ENCODE assay signal across 21 mouse cellular contexts in the genomic region with DNA sequence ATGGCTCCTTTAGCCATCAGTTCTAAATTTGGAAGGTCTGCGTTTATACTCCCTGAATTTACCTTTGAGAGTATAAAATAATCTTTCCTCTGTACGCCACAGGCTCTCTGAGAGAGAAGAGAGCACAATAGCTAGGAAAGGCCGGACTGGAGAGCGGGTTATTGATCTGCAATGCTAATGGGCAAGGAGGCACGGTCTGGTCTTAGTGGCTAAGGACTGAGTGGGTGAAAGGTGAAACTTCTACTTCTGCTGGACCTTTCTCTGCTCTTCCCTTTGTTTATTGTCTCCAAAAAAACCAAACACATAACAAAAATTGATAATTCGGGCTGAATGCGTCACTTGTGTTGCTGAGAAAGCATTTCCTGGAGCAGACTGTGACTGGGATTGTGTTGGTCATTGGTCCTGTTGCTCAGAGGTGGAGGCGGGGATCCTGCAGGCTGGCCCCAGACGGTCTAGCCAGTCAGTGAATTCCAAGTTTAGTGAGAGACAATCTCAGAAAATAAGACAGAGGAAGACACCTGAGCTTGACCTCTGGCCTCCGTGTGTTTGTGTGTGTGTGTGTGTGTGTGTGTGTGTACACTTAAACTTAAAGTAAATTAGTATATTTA. TPM values are rescaled to one million over a fixed set of nuclear protein-coding genes. Genes with fewer than 3 reads are reported as not detected.
DNase-seq lines count a peak whose midpoint lies in the region; ATAC-seq and TF ChIP-seq lines count a peak whose summit lies in the region.
"Had no signal": no experiment of that assay in that cellular context is flagged by ENCODE, and none has a peak within 500 bp of the region (broad histone marks: within the 10 kb centered on the region; RNA-seq: fewer than 3 reads in every experiment).

No protein-coding gene starts in this region.

- H3K4me3 ChIP-seq in layer of hippocampus, adult 2 months = no peak overlapping the region
- H3K4me3 ChIP-seq in forebrain, embryonic 16.5 days (replicated peaks; ENCODE audit: low read length) = no peak overlapping the region
- no peak overlapping the region for H3K4me3 ChIP-seq in midbrain, embryonic 12.5 days
- H3K4me3 ChIP-seq: heart, embryonic 10.5 days; limb, embryonic 15.5 days had no signal

- H3K4me2 ChIP-seq in forebrain, embryonic 16.5 days (ENCODE audit: low read length) = no peak overlapping the region
- H3K4me2 ChIP-seq in midbrain, embryonic 12.5 days (replicated peaks) = peak overlapping the region; percentile 60
- H3K4me2 ChIP-seq: limb, embryonic 15.5 days had no signal

- 41% methylated on average over 10 of the region's 10 CpGs for WGBS in forebrain, embryonic 16.5 days
- 30% methylated on average over 10 of the region's 10 CpGs for WGBS in midbrain, embryonic 12.5 days

- peak overlapping the region; percentile 96 for H3K27ac ChIP-seq in layer of hippocampus, adult 2 months
- H3K27ac ChIP-seq in forebrain, embryonic 16.5 days (ENCODE audit: low read length) = no peak overlapping the region
- no peak overlapping the region; the same call in 1 of the 2 replicates for H3K27ac ChIP-seq in midbrain, embryonic 12.5 days (replicated peaks)
- H3K27ac ChIP-seq: heart, embryonic 10.5 days; limb, embryonic 15.5 days had no signal

- 0 out of 2 replicates have a peak overlapping the region, but pooled peaks have one; percentile 25 for H3K9ac ChIP-seq in forebrain, embryonic 16.5 days (replicated peaks; ENCODE audit: low read depth, low read length)
- H3K9ac ChIP-seq in midbrain, embryonic 12.5 days (replicated peaks) = peak overlapping the region; percentile 12; the same call in 1 of the 2 replicates
- H3K9ac ChIP-seq: limb, embryonic 15.5 days had no signal

- no peak for TF ChIP-seq CTCF in layer of hippocampus, adult 2 months (conservative IDR thresholded peaks at IDR 0.05)

- no peak for ATAC-seq in forebrain, embryonic 16.5 days
- no peak for ATAC-seq in midbrain, embryonic 12.5 days (ENCODE audit: low FRiP score, low read depth)
- no peak for ATAC-seq in CD4-positive, CD25-positive, alpha-beta regulatory T cell, adult 4 months
- ATAC-seq in erythroid progenitor cell, adult 5-6 weeks (replicated peaks; ENCODE audit: low FRiP score, poor library complexity, severe bottlenecking) = no peak

- peaks cover 38% of the 10 kb centered on the region for H3K4me1 ChIP-seq in forebrain, embryonic 16.5 days (replicated peaks; ENCODE audit: control insufficient read depth, insufficient read depth, low read length)
- peaks cover 48% of the 10 kb centered on the region for H3K4me1 ChIP-seq in midbrain, embryonic 12.5 days

- no peak for DNase-seq in layer of hippocampus, adult 2 months (ENCODE audit: low spot score in 2 of 2)
- no peak for DNase-seq in layer of hippocampus, adult 9-11 months
- DNase-seq in embryo, embryonic 10 days (ENCODE audit: low spot score) = peak; percentile 49
- DNase-seq in gastrocnemius, adult 8-10 months (ENCODE audit: low spot score in 2 of 2) = no peak
- DNase-seq: adrenal gland, postnatal 36 days; B cell, adult 2 months; cerebellum, postnatal 25 days; heart, postnatal 4 days; kidney, adult 11 months; kidney, postnatal 36 days; layer of hippocampus, postnatal 36 days; lung, postnatal 10 days; right cerebral cortex, postnatal 25 days had no signal

- H3K27me3 ChIP-seq in forebrain, embryonic 16.5 days (replicated peaks; ENCODE audit: control insufficient read depth, insufficient read depth, low read length) = no peaks in the 10 kb centered on the region
- H3K27me3 ChIP-seq in midbrain, embryonic 12.5 days = no peaks in the 10 kb centered on the region
- H3K27me3 ChIP-seq: limb, embryonic 15.5 days had no signal

- no peaks in the 10 kb centered on the region for H3K9me3 ChIP-seq in forebrain, embryonic 16.5 days (ENCODE audit: control insufficient read depth, low read length)
- H3K9me3 ChIP-seq in midbrain, embryonic 12.5 days = no peaks in the 10 kb centered on the region
- H3K9me3 ChIP-seq: heart, embryonic 10.5 days; limb, embryonic 15.5 days had no signal

- no peaks in the 10 kb centered on the region for H3K36me3 ChIP-seq in forebrain, embryonic 16.5 days (ENCODE audit: control insufficient read depth, insufficient read depth)
- peaks cover 11% of the 10 kb centered on the region for H3K36me3 ChIP-seq in midbrain, embryonic 12.5 days

RNA-seq across cellular contexts. Expression of a gene that starts 5.1 kb away (rescaled TPM):
- total RNA-seq in layer of hippocampus, adult 2 months (2021) = 10 to 100 TPM; 34.3 to 34.9 TPM
- 79.1 and 83.6 TPM in 2 replicates for polyA plus RNA-seq in forebrain, embryonic 16.5 days (2015; fragmentation: Nextera tagmentation; extraction: Ambion mirVana)
- polyA plus RNA-seq in midbrain, embryonic 12.5 days (2016; fragmentation: Nextera tagmentation; extraction: Ambion mirVana) = 121 and 122 TPM in 2 replicates
- total RNA-seq in gastrocnemius, adult 8-10 months (2022) = 10 to 100 TPM; 11.0 to 14.5 (median 13.9) TPM
- polyA plus RNA-seq in CD4-positive, CD25-positive, alpha-beta regulatory T cell, adult 4 months (2017; shearing (Covaris generic)) = 10 to 100 TPM; 24.7 to 29.5 TPM
- 9.7 and 13.0 TPM in 2 replicates for total RNA-seq in erythroid progenitor cell, adult 5-6 weeks (2015; ENCODE audit: low replicate concordance)
- 7.6 and 10.8 TPM in 2 replicates for total RNA-seq in erythroid progenitor cell, adult 5-6 weeks (2017; ENCODE audit: low replicate concordance)

RNA-seq across cellular contexts. Expression of a gene that starts 27.5 kb away (rescaled TPM):
- total RNA-seq in layer of hippocampus, adult 2 months (2021) = not detected
- not detected in 2 replicates for polyA plus RNA-seq in forebrain, embryonic 16.5 days (2015; fragmentation: Nextera tagmentation; extraction: Ambion mirVana)
- not detected in 2 replicates for polyA plus RNA-seq in midbrain, embryonic 12.5 days (2016; fragmentation: Nextera tagmentation; extraction: Ambion mirVana)
- total RNA-seq in gastrocnemius, adult 8-10 months (2022) = not detected
- not detected for polyA plus RNA-seq in CD4-positive, CD25-positive, alpha-beta regulatory T cell, adult 4 months (2017; shearing (Covaris generic))
- total RNA-seq in erythroid progenitor cell, adult 5-6 weeks (2015; ENCODE audit: low replicate concordance) = not detected in 2 replicates
- not detected in 2 replicates for total RNA-seq in erythroid progenitor cell, adult 5-6 weeks (2017; ENCODE audit: low replicate concordance)
- total RNA-seq: adrenal gland, postnatal 36 days; heart, postnatal 4 days; layer of hippocampus, postnatal 36 days; MEL had no signal
- polyA plus RNA-seq: heart, embryonic 10.5 days; limb, embryonic 15.5 days; thymus, postnatal 0 days had no signal

RNA-seq across cellular contexts. Expression of a gene that starts 53.9 kb away (rescaled TPM):
- total RNA-seq in layer of hippocampus, adult 2 months (2021) = not detected
- not detected in 2 replicates for polyA plus RNA-seq in forebrain, embryonic 16.5 days (2015; fragmentation: Nextera tagmentation; extraction: Ambion mirVana)
- not detected in 2 replicates for polyA plus RNA-seq in midbrain, embryonic 12.5 days (2016; fragmentation: Nextera tagmentation; extraction: Ambion mirVana)
- not detected for total RNA-seq in gastrocnemius, adult 8-10 months (2022)
- 10 to 100 TPM; 11.9 to 13.9 TPM for polyA plus RNA-seq in CD4-positive, CD25-positive, alpha-beta regulatory T cell, adult 4 months (2017; shearing (Covaris generic))
- not detected in 2 replicates for total RNA-seq in erythroid progenitor cell, adult 5-6 weeks (2015; ENCODE audit: low replicate concordance)
- total RNA-seq in erythroid progenitor cell, adult 5-6 weeks (2017; ENCODE audit: low replicate concordance) = 3.0 TPM in 1 of 2 replicates, not detected in the other
- total RNA-seq: heart, postnatal 4 days; layer of hippocampus, postnatal 36 days; MEL had no signal
- polyA plus RNA-seq: heart, embryonic 10.5 days; limb, embryonic 15.5 days; thymus, postnatal 0 days had no signal
